Mouse (Mus musculus): ENCODE data around the gene Wscd2. TPM values are rescaled to one million over a fixed set of nuclear protein-coding genes. Genes with fewer than 3 reads are reported as not detected.

The Wscd2 gene
- polyA plus RNA-seq, 2 experiments: 0.02 TPM; not detected in 1

DNA sequence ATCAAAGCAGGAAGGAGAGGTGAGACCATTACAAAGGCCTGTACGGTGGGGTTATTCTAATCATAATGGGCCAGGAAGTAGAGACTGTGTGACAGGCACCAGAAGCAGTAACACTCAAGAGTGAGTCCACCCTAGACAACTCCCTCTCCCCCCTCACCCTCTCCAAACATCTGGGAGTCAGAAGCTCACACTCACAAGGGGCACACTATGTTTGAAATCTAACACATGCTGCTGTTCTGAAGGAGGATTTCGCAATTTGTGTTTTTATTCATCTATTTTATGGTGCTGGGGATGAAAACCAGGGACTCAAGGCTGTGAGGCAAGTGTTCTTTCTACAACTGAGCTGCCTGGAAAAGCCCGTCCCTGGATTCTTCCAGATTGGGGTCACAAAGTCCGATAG lies 114.6 kb downstream of the Wscd2 start:
- H3K4me1 ChIP-seq (replicated peaks; ENCODE audit: control insufficient read depth in 2 of 2, insufficient read depth in 2 of 2, low read length in 1 of 2): no peaks in the 10 kb centered on the region
- no peak overlapping the region for H3K4me3 ChIP-seq (ENCODE audit: insufficient read depth in 1 of 2, low read depth in 2 of 2, low read length in 2 of 2)
- WGBS (ENCODE audit: insufficient replicate concordance): 53% methylated on average over 4 of the region's 4 CpGs
- ATAC-seq (ENCODE audit: insufficient read depth): no peak
- H3K4me2 ChIP-seq (ENCODE audit: low read depth): no peak overlapping the region
- no peaks in the 10 kb centered on the region for H3K27me3 ChIP-seq (ENCODE audit: control insufficient read depth, insufficient read depth, low read length)
- no peaks in the 10 kb centered on the region for H3K36me3 ChIP-seq (replicated peaks; ENCODE audit: control insufficient read depth, insufficient read depth, low read depth)
- no peak for DNase-seq (ENCODE audit: low read depth in 3 of 3, low spot score in 3 of 3)
- no peak overlapping the region for H3K27ac ChIP-seq
- no peak overlapping the region for H3K9ac ChIP-seq (replicated peaks)
- no peaks in the 10 kb centered on the region for H3K9me3 ChIP-seq (ENCODE audit: control insufficient read depth, low read length)
- TF ChIP-seq EP300 (IDR thresholded peaks at IDR 0.05; ENCODE audit: low read depth) (no peak), CTCF (IDR thresholded peaks at IDR 0.05; ENCODE audit: low read depth) (no peak)

GRCm38 (mm10) chr5:113606121-113606520 lies 116.0 kb downstream of the Wscd2 start:
- Histone ChIP-seq H3K27ac (no peak overlapping the region), H3K36me3 (replicated peaks; ENCODE audit: control insufficient read depth, insufficient read depth, low read depth) (no peaks in the 10 kb centered on the region), H3K4me2 (ENCODE audit: low read depth) (no peak overlapping the region), H3K9ac (replicated peaks) (no peak overlapping the region), H3K4me3 (ENCODE audit: insufficient read depth in 1 of 2, low read depth in 2 of 2, low read length in 2 of 2) (no peak overlapping the region), H3K27me3 (ENCODE audit: control insufficient read depth, insufficient read depth, low read length) (no peaks in the 10 kb centered on the region), H3K4me1 (replicated peaks; ENCODE audit: control insufficient read depth in 2 of 2, insufficient read depth in 2 of 2, low read length in 1 of 2) (no peaks in the 10 kb centered on the region), H3K9me3 (ENCODE audit: control insufficient read depth, low read length) (no peaks in the 10 kb centered on the region)
- no peak for DNase-seq (ENCODE audit: low read depth in 3 of 3, low spot score in 3 of 3)
- TF ChIP-seq EP300 (IDR thresholded peaks at IDR 0.05; ENCODE audit: low read depth) (no peak), CTCF (IDR thresholded peaks at IDR 0.05; ENCODE audit: low read depth) (no peak)
- WGBS (ENCODE audit: insufficient replicate concordance): 51% methylated on average over 3 of the region's 3 CpGs
- no peak for ATAC-seq (ENCODE audit: insufficient read depth)

DNA sequence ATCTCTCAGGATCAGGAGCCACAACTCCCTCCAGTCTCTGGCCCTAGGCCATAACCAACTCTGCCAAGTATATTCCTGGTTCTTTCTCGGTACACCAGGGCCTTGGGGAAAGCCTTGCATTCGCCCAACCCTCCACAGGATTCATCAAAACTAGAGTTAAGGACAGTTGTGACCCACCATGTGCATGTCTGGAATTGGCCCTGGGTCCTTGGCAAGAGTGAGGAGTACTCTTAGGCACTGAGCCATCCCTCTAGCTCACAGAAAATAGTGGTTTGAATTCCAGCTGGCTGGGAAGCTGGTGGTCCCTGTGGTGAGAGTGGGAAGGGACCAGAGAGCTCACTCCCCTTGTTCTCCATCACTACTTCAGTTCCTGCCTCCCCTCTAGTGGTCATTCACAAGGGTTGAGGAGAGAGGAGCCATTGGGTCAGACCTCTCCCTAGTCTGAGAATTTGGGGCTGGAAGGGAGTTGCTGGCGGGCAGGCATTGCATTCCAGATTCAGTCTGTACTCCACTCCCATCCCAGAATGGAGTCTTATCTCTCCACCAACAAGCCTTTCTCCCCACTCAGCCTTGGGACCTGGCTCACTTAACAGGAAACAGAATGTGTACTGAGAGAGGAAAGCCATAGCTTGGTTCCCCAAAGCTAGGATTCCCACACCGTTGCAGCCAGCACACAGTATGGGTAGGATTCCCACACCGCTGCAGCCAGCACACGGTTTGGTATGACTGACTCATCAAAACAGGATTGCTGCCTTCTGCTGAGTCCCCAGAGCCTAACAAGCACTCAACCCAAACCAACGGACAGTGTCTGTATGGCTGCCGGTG lies 117.0 kb downstream of the Wscd2 start:
- no peak for DNase-seq (ENCODE audit: low read depth in 3 of 3, low spot score in 3 of 3)
- H3K4me1 ChIP-seq (replicated peaks; ENCODE audit: control insufficient read depth in 2 of 2, insufficient read depth in 2 of 2, low read length in 1 of 2): no peaks in the 10 kb centered on the region
- WGBS (ENCODE audit: insufficient replicate concordance): 40% methylated on average over 8 of the region's 8 CpGs
- H3K36me3 ChIP-seq (replicated peaks; ENCODE audit: control insufficient read depth, insufficient read depth, low read depth): no peaks in the 10 kb centered on the region
- no peak overlapping the region for H3K4me2 ChIP-seq (ENCODE audit: low read depth)
- no peak overlapping the region for H3K9ac ChIP-seq (replicated peaks)
- H3K9me3 ChIP-seq (ENCODE audit: control insufficient read depth, low read length): no peaks in the 10 kb centered on the region
- ATAC-seq (ENCODE audit: insufficient read depth): no peak
- H3K27ac ChIP-seq: no peak overlapping the region
- no peaks in the 10 kb centered on the region for H3K27me3 ChIP-seq (ENCODE audit: control insufficient read depth, insufficient read depth, low read length)
- H3K4me3 ChIP-seq (ENCODE audit: insufficient read depth in 1 of 2, low read depth in 2 of 2, low read length in 2 of 2): no peak overlapping the region
- no peak for TF ChIP-seq CTCF (IDR thresholded peaks at IDR 0.05; ENCODE audit: low read depth)
- TF ChIP-seq EP300 (IDR thresholded peaks at IDR 0.05; ENCODE audit: low read depth): no peak

GRCm38 (mm10) chr5:113607941-113608431 lies 117.9 kb downstream of the Wscd2 start:
- ATAC-seq (ENCODE audit: insufficient read depth) (no peak), DNase-seq (ENCODE audit: low read depth in 3 of 3, low spot score in 3 of 3) (no peak)
- TF ChIP-seq CTCF (IDR thresholded peaks at IDR 0.05; ENCODE audit: low read depth) (no peak), EP300 (IDR thresholded peaks at IDR 0.05; ENCODE audit: low read depth) (no peak)
- no peaks in the 10 kb centered on the region for H3K27me3 ChIP-seq (ENCODE audit: control insufficient read depth, insufficient read depth, low read length)
- no peak overlapping the region for H3K4me3 ChIP-seq (ENCODE audit: insufficient read depth in 1 of 2, low read depth in 2 of 2, low read length in 2 of 2)
- H3K27ac ChIP-seq: no peak overlapping the region
- H3K4me1 ChIP-seq (replicated peaks; ENCODE audit: control insufficient read depth in 2 of 2, insufficient read depth in 2 of 2, low read length in 1 of 2): no peaks in the 10 kb centered on the region
- H3K4me2 ChIP-seq (ENCODE audit: low read depth): no peak overlapping the region
- no peak overlapping the region for H3K9ac ChIP-seq (replicated peaks)
- no peaks in the 10 kb centered on the region for H3K9me3 ChIP-seq (ENCODE audit: control insufficient read depth, low read length)
- 14% methylated on average over 13 of the region's 13 CpGs for WGBS (ENCODE audit: insufficient replicate concordance)
- H3K36me3 ChIP-seq (replicated peaks; ENCODE audit: control insufficient read depth, insufficient read depth, low read depth): no peaks in the 10 kb centered on the region

DNA sequence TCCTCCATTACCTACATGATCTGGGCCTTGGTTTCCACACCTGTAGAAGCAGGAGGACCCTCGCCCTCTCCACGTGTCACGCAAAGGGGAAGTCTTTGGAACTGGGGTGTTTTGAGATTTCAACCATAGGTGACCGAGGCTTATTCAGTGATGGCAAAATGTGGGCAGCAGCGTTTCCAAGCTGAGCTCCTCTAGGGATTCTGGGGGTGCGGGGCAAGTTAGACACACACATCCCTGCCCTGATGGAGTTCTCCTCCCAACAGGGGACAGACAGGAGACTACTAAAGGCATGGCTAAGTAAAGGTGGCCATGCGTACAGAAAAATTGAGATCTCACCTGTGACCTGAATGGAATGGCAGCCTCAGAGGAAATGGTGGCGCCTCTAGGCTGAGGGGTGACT lies 118.4 kb downstream of the Wscd2 start:
- H3K9me3 ChIP-seq (ENCODE audit: control insufficient read depth, low read length): no peaks in the 10 kb centered on the region
- DNase-seq (ENCODE audit: low read depth in 3 of 3, low spot score in 3 of 3) (no peak), ATAC-seq (ENCODE audit: insufficient read depth) (no peak)
- no peaks in the 10 kb centered on the region for H3K36me3 ChIP-seq (replicated peaks; ENCODE audit: control insufficient read depth, insufficient read depth, low read depth)
- no peak overlapping the region for H3K4me2 ChIP-seq (ENCODE audit: low read depth)
- H3K9ac ChIP-seq (replicated peaks): no peak overlapping the region
- H3K27ac ChIP-seq: no peak overlapping the region
- H3K4me3 ChIP-seq (ENCODE audit: insufficient read depth in 1 of 2, low read depth in 2 of 2, low read length in 2 of 2): no peak overlapping the region
- H3K27me3 ChIP-seq (ENCODE audit: control insufficient read depth, insufficient read depth, low read length): no peaks in the 10 kb centered on the region
- no peaks in the 10 kb centered on the region for H3K4me1 ChIP-seq (replicated peaks; ENCODE audit: control insufficient read depth in 2 of 2, insufficient read depth in 2 of 2, low read length in 1 of 2)
- TF ChIP-seq CTCF (IDR thresholded peaks at IDR 0.05; ENCODE audit: low read depth) (no peak), EP300 (IDR thresholded peaks at IDR 0.05; ENCODE audit: low read depth) (no peak)
- WGBS (ENCODE audit: insufficient replicate concordance): 49% methylated on average over 8 of the region's 8 CpGs
